Mouse (Mus musculus): Measurements from ENCODE around the gene Rhox3e.
"Not testable (repeated sequence)": the region's sequence is repeated elsewhere in the genome, so short reads cannot be mapped to it uniquely, and the experiment has no call there.

The Rhox3e gene

GRCm38 (mm10) chrX:37541719-37542118 lies at the start of gene Rhox3e:
Gene Rhox3e, plus strand, starts transcription at chrX:37542019.
- DNase-seq (ENCODE audit: low read depth, low spot score): not testable (repeated sequence)

- DNase-seq (ENCODE audit: low read depth, low spot score): not testable (repeated sequence)
These were observed 27.8 kb upstream of the Rhox3e start, which contains the start of gene Rhox4d for GRCm38 (mm10) chrX:37514059-37514458. Gene Rhox4d, plus strand, starts transcription at chrX:37514359.

GRCm38 (mm10) chrX:37530152-37530551 lies 11.7 kb upstream of the Rhox3e start, which contains the start of gene Rhox2e:
Gene Rhox2e, plus strand, starts transcription at chrX:37530452.
- DNase-seq (ENCODE audit: low read depth, low spot score): not testable (repeated sequence)

GRCm38 (mm10) chrX:37557112-37557511 lies 15.3 kb downstream of the Rhox3e start, which contains the start of gene Rhox4e:
Gene Rhox4e, plus strand, starts transcription at chrX:37557412.
- DNase-seq (ENCODE audit: low read depth, low spot score): not testable (repeated sequence)

GRCm38 (mm10) chrX:37571105-37571504 lies 29.3 kb downstream of the Rhox3e start, which contains the start of gene Rhox2f:
Gene Rhox2f, plus strand, starts transcription at chrX:37571405.
- DNase-seq (ENCODE audit: low read depth, low spot score): not testable (repeated sequence)

- not testable (repeated sequence) for DNase-seq (ENCODE audit: low read depth, low spot score)
These were observed 30.8 kb downstream of the Rhox3e start for GRCm38 (mm10) chrX:37572638-37573037.

GRCm38 (mm10) chrX:37580692-37581091 lies 38.9 kb downstream of the Rhox3e start, which contains the start of gene Rhox3f:
Gene Rhox3f, plus strand, starts transcription at chrX:37580992.
- not testable (repeated sequence) for DNase-seq (ENCODE audit: low read depth, low spot score)

Measured in CD4-positive, CD25-positive, alpha-beta regulatory T cell, adult 2 months (primary cell).